8 mouse cellular contexts compared by ENCODE assay signal in genomic region chr12:20614766-20615165, GRCm38 (mm10).
DNase-seq lines count a peak whose midpoint lies in the region; ATAC-seq lines count a peak whose summit lies in the region.
"Not testable (repeated sequence)": the region's sequence is repeated elsewhere in the genome, so short reads cannot be mapped to it uniquely, and the experiment has no call there.

No protein-coding gene starts in this region.

- 0 out of 2 replicates have a peak overlapping the region, but pooled peaks have one; percentile 37 for H3K4me2 ChIP-seq in limb, embryonic 13.5 days (replicated peaks)
- H3K4me2 ChIP-seq in midbrain, embryonic 15.5 days: not testable (repeated sequence)

- intact Hi-C loops in heart, postnatal 25 days (cut with DNase I): not testable (repeated sequence)

- H3K4me1 ChIP-seq in limb, embryonic 13.5 days; midbrain, embryonic 15.5 days: not testable (repeated sequence)

- peak overlapping the region; percentile 62 for H3K9ac ChIP-seq in limb, embryonic 13.5 days
- H3K9ac ChIP-seq in midbrain, embryonic 15.5 days: not testable (repeated sequence)

- not testable (repeated sequence) for ATAC-seq in limb, embryonic 13.5 days (ENCODE audit: low FRiP score, low read depth); midbrain, embryonic 15.5 days (replicated peaks)

- H3K4me3 ChIP-seq in limb, embryonic 13.5 days: peak overlapping the region; percentile 44
- peak overlapping the region; percentile 37 for H3K4me3 ChIP-seq in midbrain, embryonic 15.5 days

- H3K9me3 ChIP-seq in limb, embryonic 13.5 days; midbrain, embryonic 15.5 days: not testable (repeated sequence)

- not testable (repeated sequence) for H3K27me3 ChIP-seq in limb, embryonic 13.5 days; midbrain, embryonic 15.5 days (replicated peaks)

- DNase-seq in cerebellum, adult 9-11 months: peak; percentile 10
- DNase-seq in frontal cortex, postnatal 10 days (ENCODE audit: low spot score in 2 of 2): peak; percentile 65 to 68
- peak; percentile 76 for DNase-seq in heart, postnatal 25 days (ENCODE audit: low spot score)
- peak; percentile 52 to 78 for DNase-seq in kidney, postnatal 25 days
- DNase-seq in spleen, postnatal 10 days (ENCODE audit: low spot score in 2 of 2): peak; percentile 3 to 55
- DNase-seq in yolk sac, embryonic 10.5 days (ENCODE audit: low spot score): peak; percentile 76

- not testable (repeated sequence) for H3K27ac ChIP-seq in limb, embryonic 13.5 days; midbrain, embryonic 15.5 days

- whole genome bisulfite sequencing in limb, embryonic 13.5 days: 2% methylated on average over 18 of the region's 39 CpGs
- WGBS in midbrain, embryonic 15.5 days: 1% methylated on average over 30 of the region's 39 CpGs

- H3K36me3 ChIP-seq in limb, embryonic 13.5 days; midbrain, embryonic 15.5 days (replicated peaks): not testable (repeated sequence)

Comparison
In these comparisons a context has a peak if more than half of its experiments do, and no peak if none do; other contexts are left out.
1. DNase-seq: peak in every context shown above with its lines; median percentile 76 in heart, postnatal 25 days; 76 in yolk sac, embryonic 10.5 days; 66 in frontal cortex, postnatal 10 days; 65 in kidney, postnatal 25 days; 29 in spleen, postnatal 10 days; 10 in cerebellum, adult 9-11 months.